Mouse (Mus musculus): Measurements from ENCODE around the gene Nos2. TPM values are rescaled to one million over a fixed set of nuclear protein-coding genes. Genes with fewer than 3 reads are reported as not detected.

Nos2 gene
- polyA plus RNA-seq, 1 experiment from 2014 or later: 1.3 TPM

Other genes starting within 250 kb of the Nos2 start
- gene Nlk, start 223.4 kb upstream of the Nos2 start, polyA plus RNA-seq (2015; fragmentation: Nextera tagmentation; extraction: Ambion mirVana): 9.2 and 11.8 TPM in 2 replicates
- gene Ccnq, start 169.1 kb upstream of the Nos2 start, polyA plus RNA-seq (2015; fragmentation: Nextera tagmentation; extraction: Ambion mirVana): 36.9 and 39.3 TPM in 2 replicates
- gene Lyrm9, start 94.2 kb upstream of the Nos2 start, polyA plus RNA-seq (2015; fragmentation: Nextera tagmentation; extraction: Ambion mirVana): 17.9 and 18.3 TPM in 2 replicates
- 64.1 and 65.1 TPM in 2 replicates for gene Lgals9, start 64.2 kb downstream of the Nos2 start, polyA plus RNA-seq (2015; fragmentation: Nextera tagmentation; extraction: Ambion mirVana)
- gene Ksr1, start 225.6 kb downstream of the Nos2 start, polyA plus RNA-seq (2015; fragmentation: Nextera tagmentation; extraction: Ambion mirVana): 2.8 and 3.2 TPM in 2 replicates

Measured in stomach, embryonic 15.5 days (tissue).